ENCODE assay signal across 7 mouse cellular contexts in genomic region chr12:17366981-17367380, GRCm38 (mm10). TPM values are rescaled to one million over a fixed set of nuclear protein-coding genes. Genes with fewer than 3 reads are reported as not detected.
DNase-seq lines count a peak whose midpoint lies in the region; ATAC-seq and TF ChIP-seq lines count a peak whose summit lies in the region.

No protein-coding gene starts in this region.

- no peak for TF ChIP-seq POLR2A in bone marrow macrophage, adult 2 months (IDR thresholded peaks at IDR 0.05; ENCODE audit: borderline replicate concordance, low read depth, low read length)

- H3K9ac ChIP-seq in hindbrain, embryonic 15.5 days = no peak overlapping the region

- H3K9me3 ChIP-seq in hindbrain, embryonic 15.5 days = no peaks in the 10 kb centered on the region

- no peaks in the 10 kb centered on the region for H3K27me3 ChIP-seq in hindbrain, embryonic 15.5 days

- no peak overlapping the region for H3K4me2 ChIP-seq in hindbrain, embryonic 15.5 days

- peaks cover 66% of the 10 kb centered on the region for H3K36me3 ChIP-seq in hindbrain, embryonic 15.5 days

- DNase-seq in Muller cell, postnatal 12 days (ENCODE audit: inconsistent ontology term) = peak; percentile 54
- DNase-seq in frontal cortex, postnatal 14 days (ENCODE audit: low spot score in 2 of 2) = peak; percentile 41 to 50
- peak; percentile 52 to 57 for DNase-seq in layer of hippocampus, postnatal 14 days (ENCODE audit: low spot score in 2 of 2)
- DNase-seq in lung, postnatal 14 days = peak; percentile 62
- DNase-seq in right cerebral cortex, adult 2 months (ENCODE audit: low spot score in 2 of 2) = peak; percentile 66 to 69

- WGBS in hindbrain, embryonic 15.5 days = 76% methylated on average over 5 of the region's 5 CpGs

- peak; percentile 80; the same call in 1 of the 2 replicates for ATAC-seq in hindbrain, embryonic 15.5 days (ENCODE audit: low FRiP score, low read depth)

- no peak overlapping the region for H3K27ac ChIP-seq in bone marrow macrophage, adult 2 months (ENCODE audit: insufficient read depth, low read depth, low read length)
- H3K27ac ChIP-seq in hindbrain, embryonic 15.5 days (replicated peaks) = no peak overlapping the region

- no peak overlapping the region for H3K4me3 ChIP-seq in bone marrow macrophage, adult 2 months (ENCODE audit: insufficient read depth, low read length)
- no peak overlapping the region for H3K4me3 ChIP-seq in hindbrain, embryonic 15.5 days

- 0 out of 2 replicates have a peak, but pooled peaks have one; percentile 9 for TF ChIP-seq CTCF in bone marrow macrophage, adult 2 months (IDR thresholded peaks at IDR 0.05; ENCODE audit: low read depth, low read length)

- no peaks in the 10 kb centered on the region for H3K4me1 ChIP-seq in bone marrow macrophage, adult 2 months (ENCODE audit: control insufficient read depth, insufficient read depth, low read length)
- no peaks in the 10 kb centered on the region for H3K4me1 ChIP-seq in hindbrain, embryonic 15.5 days (replicated peaks)

RNA-seq across cellular contexts. Expression of gene Nol10, which starts 18.7 kb away (rescaled TPM):
- 5.8 and 6.3 TPM in 2 replicates for polyA plus RNA-seq in bone marrow macrophage, adult 2 months (2012; ENCODE audit: insufficient read depth, insufficient read length, missing spikeins)
- 19.6 and 21.0 TPM in 2 replicates for polyA plus RNA-seq in hindbrain, embryonic 15.5 days (2015; fragmentation: Nextera tagmentation; extraction: Ambion mirVana)
- 10 to 100 TPM; 19.7 to 20.2 TPM for total RNA-seq in layer of hippocampus, postnatal 14 days (2021)

RNA-seq across cellular contexts. Expression of gene Atp6v1c2, which starts 37.8 kb away (rescaled TPM):
- polyA plus RNA-seq in bone marrow macrophage, adult 2 months (2012; ENCODE audit: insufficient read depth, insufficient read length, missing spikeins) = not detected in 2 replicates
- polyA plus RNA-seq in hindbrain, embryonic 15.5 days (2015; fragmentation: Nextera tagmentation; extraction: Ambion mirVana) = 0.48 and 0.90 TPM in 2 replicates
- 1 to 10 TPM; 3.1 to 3.4 TPM for total RNA-seq in layer of hippocampus, postnatal 14 days (2021)
